Comparison of ENCODE assay signal across 19 mouse cellular contexts in genomic region chr7:131059808-131060207, GRCm38 (mm10). TPM values are rescaled to one million over a fixed set of nuclear protein-coding genes. Genes with fewer than 3 reads are reported as not detected.
A peak's percentile ranks its signal among the peaks of the same experiment; 100 is the strongest.
DNase-seq lines count a peak whose midpoint lies in the region; ATAC-seq and TF ChIP-seq lines count a peak whose summit lies in the region.
"Not testable (repeated sequence)": the region's sequence is repeated elsewhere in the genome, so short reads cannot be mapped to it uniquely, and the experiment has no call there.
"Had no signal": no experiment of that assay in that cellular context is flagged by ENCODE, and none has a peak within 500 bp of the region (broad histone marks: within the 10 kb centered on the region; RNA-seq: fewer than 3 reads in every experiment).

No protein-coding gene starts in this region.

- H3K27ac ChIP-seq in embryonic facial prominence, embryonic 14.5 days (replicated peaks; ENCODE audit: low read depth, low read length); lung, postnatal 0 days (ENCODE audit: low read length): not testable (repeated sequence)

- H3K36me3 ChIP-seq in embryonic facial prominence, embryonic 14.5 days (ENCODE audit: control insufficient read depth, insufficient read depth, low read length); lung, postnatal 0 days (ENCODE audit: insufficient read depth, low read length): not testable (repeated sequence)

- H3K27me3 ChIP-seq in embryonic facial prominence, embryonic 14.5 days (replicated peaks; ENCODE audit: control insufficient read depth, insufficient read depth, low read length); lung, postnatal 0 days (replicated peaks; ENCODE audit: insufficient read depth, low read length): not testable (repeated sequence)

- peak; percentile 57 for TF ChIP-seq CTCF in lung, postnatal 0 days (IDR thresholded peaks at IDR 0.05)

- H3K4me1 ChIP-seq in embryonic facial prominence, embryonic 14.5 days (ENCODE audit: control insufficient read depth, insufficient read depth, low read length); lung, postnatal 0 days (ENCODE audit: insufficient read depth, low read depth, low read length): not testable (repeated sequence)

- not testable (repeated sequence) for H3K9ac ChIP-seq in embryonic facial prominence, embryonic 14.5 days (ENCODE audit: low read depth, low read length); lung, postnatal 0 days (replicated peaks; ENCODE audit: low read depth)

- peak; percentile 64 for DNase-seq in NIH3T3 (ENCODE audit: low read depth)
- DNase-seq in brain, adult 2 months (ENCODE audit: low read depth, low spot score): peak; percentile 5
- peak; percentile 4 for DNase-seq in embryonic facial prominence, embryonic 14.5 days (ENCODE audit: low spot score)
- DNase-seq in heart, postnatal 4 days: peak; percentile 48
- DNase-seq in layer of hippocampus, adult 11-12 months (ENCODE audit: low spot score): peak; percentile 8
- peak; percentile 12 for DNase-seq in lung, postnatal 0 days (ENCODE audit: low spot score)
- DNase-seq in right cerebral cortex, postnatal 14 days: peak; percentile 37
- peak; percentile 26 for DNase-seq in urinary bladder, postnatal 14 days (ENCODE audit: low spot score)

- H3K4me2 ChIP-seq in embryonic facial prominence, embryonic 14.5 days (ENCODE audit: low read depth, low read length); lung, postnatal 0 days (replicated peaks; ENCODE audit: low read depth, low read length): not testable (repeated sequence)

- ATAC-seq in embryonic facial prominence, embryonic 14.5 days (ENCODE audit: low read depth); lung, postnatal 0 days: not testable (repeated sequence)

- H3K4me3 ChIP-seq in embryonic facial prominence, embryonic 14.5 days (ENCODE audit: low read depth, low read length); lung, postnatal 0 days (ENCODE audit: low read depth, low read length): not testable (repeated sequence)

- TF ChIP-seq EP300 in lung, postnatal 0 days (IDR thresholded peaks at IDR 0.05): not testable (repeated sequence)

- WGBS in embryonic facial prominence, embryonic 14.5 days: 58% methylated on average over 2 of the region's 2 CpGs
- WGBS in lung, postnatal 0 days: 54% methylated on average over 2 of the region's 2 CpGs

- H3K9me3 ChIP-seq in embryonic facial prominence, embryonic 14.5 days (ENCODE audit: control insufficient read depth, low read length); lung, postnatal 0 days (ENCODE audit: low read length): not testable (repeated sequence)

RNA-seq across cellular contexts. Expression of gene Dmbt1, which starts 28.0 kb away (rescaled TPM):
- 0.04 TPM in 1 of 2 replicates, not detected in the other for polyA plus RNA-seq in embryonic facial prominence, embryonic 14.5 days (2014; fragmentation: Nextera tagmentation; extraction: Ambion mirVana)
- total RNA-seq in heart, postnatal 4 days (2021): not detected
- not detected in 2 replicates for polyA plus RNA-seq in lung, postnatal 0 days (2015; fragmentation: Nextera tagmentation; extraction: Ambion mirVana)
- total RNA-seq: adrenal gland, adult 18-20 months; gastrocnemius, postnatal 36 days; layer of hippocampus, postnatal 25 days had no signal
- polyA plus RNA-seq: embryonic facial prominence, embryonic 12.5 days; forebrain, embryonic 10.5 days; heart, embryonic 11.5 days; hindbrain, embryonic 10.5 days; limb, embryonic 10.5 days; liver, embryonic 13.5 days; midbrain, embryonic 11.5 days; myocyte had no signal

Comparison
In these comparisons a context has a peak if more than half of its experiments do, and no peak if none do; other contexts are left out.
1. DNase-seq: peak in every context shown above with its lines; median percentile 64 in NIH3T3; 48 in heart, postnatal 4 days; 37 in right cerebral cortex, postnatal 14 days; 26 in urinary bladder, postnatal 14 days; 12 in lung, postnatal 0 days; 8 in layer of hippocampus, adult 11-12 months; 5 in brain, adult 2 months; 4 in embryonic facial prominence, embryonic 14.5 days.